Mouse (Mus musculus): Measurements from ENCODE around the gene Nog.

DNA sequence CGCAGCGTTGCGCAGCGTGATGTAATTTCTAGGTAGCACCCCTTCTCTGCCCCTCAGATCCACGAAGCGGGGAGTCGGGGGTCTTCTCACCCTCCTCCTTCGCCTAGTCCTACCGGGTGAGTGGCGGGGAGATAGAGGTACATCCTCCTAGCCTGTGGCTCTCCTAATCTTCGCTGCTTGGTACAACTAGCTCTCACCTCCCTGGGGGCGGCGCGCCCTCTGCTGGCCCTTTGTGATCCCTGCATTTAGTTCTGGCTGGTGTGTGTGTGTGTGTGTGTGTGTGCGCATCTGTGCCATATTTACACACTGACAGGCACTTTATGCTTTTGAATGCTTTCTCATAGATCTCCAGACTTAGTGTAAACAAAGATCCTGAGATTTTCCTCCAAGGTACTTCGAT lies 1.3 kb upstream of the Nog start:
- TF ChIP-seq CTCF (IDR thresholded peaks at IDR 0.05; ENCODE audit: low read depth, low read length) (no peak), TAL1 (conservative IDR thresholded peaks at IDR 0.05; ENCODE audit: low read depth, low read length) (no peak), GATA1 (IDR thresholded peaks at IDR 0.05; ENCODE audit: borderline replicate concordance, low read length) (no peak), POLR2AphosphoS5 (IDR thresholded peaks at IDR 0.05; ENCODE audit: insufficient replicate concordance, low read depth, low read length) (no peak)
